Mouse (Mus musculus): Measurements from ENCODE around the gene Rd3. TPM values are rescaled to one million over a fixed set of nuclear protein-coding genes. Genes with fewer than 3 reads are reported as not detected.

Gene Rd3
- polyA plus RNA-seq, 1 experiment from 2014 or later: 0.62 TPM

GRCm38 (mm10) chr1:191969939-191970338 lies 7.2 kb upstream of the Rd3 start:
- no peak for DNase-seq (ENCODE audit: low spot score)
- Histone ChIP-seq H3K36me3 (no peaks in the 10 kb centered on the region), H3K27me3 (ENCODE audit: low read depth, poor library complexity, severe bottlenecking) (no peaks in the 10 kb centered on the region), H3K9me3 (replicated peaks) (no peaks in the 10 kb centered on the region), H3K4me1 (0 out of 2 replicates have a peak, but pooled peaks cover 2% of the 10 kb centered on the region), H3K4me3 (no peak overlapping the region), H3K27ac (replicated peaks) (no peak overlapping the region)
- 85% methylated on average over 5 of the region's 5 CpGs for WGBS

GRCm38 (mm10) chr1:191974509-191975405 lies 2.4 kb upstream of the Rd3 start:
- Histone ChIP-seq H3K4me1 (peaks cover 15% of the 10 kb centered on the region), H3K36me3 (no peaks in the 10 kb centered on the region), H3K9me3 (replicated peaks) (no peaks in the 10 kb centered on the region), H3K4me3 (no peak overlapping the region), H3K27ac (replicated peaks) (no peak overlapping the region), H3K27me3 (ENCODE audit: low read depth, poor library complexity, severe bottlenecking) (no peaks in the 10 kb centered on the region)
- no peak for DNase-seq (ENCODE audit: low spot score)
- 74% methylated on average over 13 of the region's 13 CpGs for WGBS

- Histone ChIP-seq H3K4me3 (no peak overlapping the region), H3K27ac (replicated peaks) (peak overlapping the region; percentile 38), H3K4me1 (peaks cover 23% of the 10 kb centered on the region), H3K27me3 (ENCODE audit: low read depth, poor library complexity, severe bottlenecking) (peaks cover 13% of the 10 kb centered on the region), H3K36me3 (no peaks in the 10 kb centered on the region), H3K9me3 (replicated peaks) (no peaks in the 10 kb centered on the region)
- DNase-seq (ENCODE audit: low spot score): no peak
- 59% methylated on average over 6 of the region's 6 CpGs for WGBS
Measured at GRCm38 (mm10) chr1:191981426-191982102, 4.4 kb downstream of the Rd3 start.

- Histone ChIP-seq H3K27ac (replicated peaks) (no peak overlapping the region), H3K4me1 (peaks cover 6% of the 10 kb centered on the region; the same call in 1 of the 2 replicates), H3K27me3 (ENCODE audit: low read depth, poor library complexity, severe bottlenecking) (peaks cover 13% of the 10 kb centered on the region), H3K4me3 (no peak overlapping the region), H3K9me3 (replicated peaks) (no peaks in the 10 kb centered on the region), H3K36me3 (no peaks in the 10 kb centered on the region)
- DNase-seq (ENCODE audit: low spot score): no peak
- WGBS: 85% methylated on average over 8 of the region's 8 CpGs
Measured at GRCm38 (mm10) chr1:191986674-191987480, 9.7 kb downstream of the Rd3 start.

- no peaks in the 10 kb centered on the region for H3K36me3 ChIP-seq
- no peak overlapping the region for H3K27ac ChIP-seq (replicated peaks)
- H3K27me3 ChIP-seq (ENCODE audit: low read depth, poor library complexity, severe bottlenecking): peaks cover 13% of the 10 kb centered on the region
- peaks cover 9% of the 10 kb centered on the region; the same call in 1 of the 2 replicates for H3K4me1 ChIP-seq
- no peaks in the 10 kb centered on the region for H3K9me3 ChIP-seq (replicated peaks)
- 60% methylated on average over 5 of the region's 5 CpGs for WGBS
- no peak for DNase-seq (ENCODE audit: low spot score)
- H3K4me3 ChIP-seq: no peak overlapping the region
Measured at GRCm38 (mm10) chr1:191987481-191987769, 10.3 kb downstream of the Rd3 start.

- Histone ChIP-seq H3K9me3 (replicated peaks) (no peaks in the 10 kb centered on the region), H3K4me3 (no peak overlapping the region), H3K27ac (replicated peaks) (no peak overlapping the region), H3K4me1 (peaks cover 9% of the 10 kb centered on the region; the same call in 1 of the 2 replicates), H3K36me3 (no peaks in the 10 kb centered on the region), H3K27me3 (ENCODE audit: low read depth, poor library complexity, severe bottlenecking) (peaks cover 13% of the 10 kb centered on the region)
- WGBS: 91% methylated on average over 3 of the region's 3 CpGs
- DNase-seq (ENCODE audit: low spot score): no peak
Measured at GRCm38 (mm10) chr1:191988646-191989045, 11.5 kb downstream of the Rd3 start.

- H3K4me3 ChIP-seq: 0 out of 2 replicates have a peak overlapping the region, but pooled peaks have one; percentile 71
- H3K9me3 ChIP-seq (replicated peaks): no peaks in the 10 kb centered on the region
- H3K4me1 ChIP-seq: peaks cover 9% of the 10 kb centered on the region; the same call in 1 of the 2 replicates
- no peak overlapping the region for H3K27ac ChIP-seq (replicated peaks)
- H3K27me3 ChIP-seq (ENCODE audit: low read depth, poor library complexity, severe bottlenecking): peaks cover 13% of the 10 kb centered on the region
- 91% methylated on average over 5 of the region's 5 CpGs for WGBS
- no peaks in the 10 kb centered on the region for H3K36me3 ChIP-seq
- DNase-seq (ENCODE audit: low spot score): no peak
Measured at GRCm38 (mm10) chr1:191989060-191989459, 11.9 kb downstream of the Rd3 start.

GRCm38 (mm10) chr1:191989994-191990393 lies 12.8 kb downstream of the Rd3 start:
- H3K9me3 ChIP-seq (replicated peaks): no peaks in the 10 kb centered on the region
- H3K27ac ChIP-seq (replicated peaks): peak overlapping the region; percentile 89
- H3K4me3 ChIP-seq: peak overlapping the region; percentile 71
- peak; percentile 97 for DNase-seq (ENCODE audit: low spot score)
- WGBS: 0% methylated on average over 22 of the region's 22 CpGs
- peaks cover 11% of the 10 kb centered on the region for H3K27me3 ChIP-seq (ENCODE audit: low read depth, poor library complexity, severe bottlenecking)
- peaks cover 9% of the 10 kb centered on the region; the same call in 1 of the 2 replicates for H3K4me1 ChIP-seq
- no peaks in the 10 kb centered on the region for H3K36me3 ChIP-seq

- 78% methylated on average over 7 of the region's 7 CpGs for WGBS
- H3K9me3 ChIP-seq (replicated peaks): no peaks in the 10 kb centered on the region
- H3K27me3 ChIP-seq (ENCODE audit: low read depth, poor library complexity, severe bottlenecking): no peaks in the 10 kb centered on the region
- no peak overlapping the region for H3K27ac ChIP-seq (replicated peaks)
- no peak overlapping the region for H3K4me3 ChIP-seq
- H3K36me3 ChIP-seq: no peaks in the 10 kb centered on the region
- H3K4me1 ChIP-seq: peaks cover 9% of the 10 kb centered on the region; the same call in 1 of the 2 replicates
- no peak for DNase-seq (ENCODE audit: low spot score)
Measured at GRCm38 (mm10) chr1:191992040-191992780, 15.0 kb downstream of the Rd3 start.

- no peaks in the 10 kb centered on the region for H3K27me3 ChIP-seq (ENCODE audit: low read depth, poor library complexity, severe bottlenecking)
- no peaks in the 10 kb centered on the region for H3K36me3 ChIP-seq
- no peaks in the 10 kb centered on the region for H3K9me3 ChIP-seq (replicated peaks)
- H3K4me3 ChIP-seq: no peak overlapping the region
- peaks cover 6% of the 10 kb centered on the region; the same call in 1 of the 2 replicates for H3K4me1 ChIP-seq
- H3K27ac ChIP-seq (replicated peaks): no peak overlapping the region
- 72% methylated on average over 5 of the region's 5 CpGs for WGBS
- no peak for DNase-seq (ENCODE audit: low spot score)
Measured at GRCm38 (mm10) chr1:191994476-191994875, 17.3 kb downstream of the Rd3 start.

- H3K27ac ChIP-seq (replicated peaks): no peak overlapping the region
- 64% methylated on average over 4 of the region's 4 CpGs for WGBS
- no peaks in the 10 kb centered on the region for H3K9me3 ChIP-seq (replicated peaks)
- H3K27me3 ChIP-seq (ENCODE audit: low read depth, poor library complexity, severe bottlenecking): no peaks in the 10 kb centered on the region
- H3K36me3 ChIP-seq: no peaks in the 10 kb centered on the region
- H3K4me1 ChIP-seq: peaks cover 4% of the 10 kb centered on the region; the same call in 1 of the 2 replicates
- no peak overlapping the region for H3K4me3 ChIP-seq
- DNase-seq (ENCODE audit: low spot score): peak; percentile 64
Measured at GRCm38 (mm10) chr1:191995488-191995887, 18.3 kb downstream of the Rd3 start.

GRCm38 (mm10) chr1:191995916-191996315 lies 18.7 kb downstream of the Rd3 start:
- no peaks in the 10 kb centered on the region for H3K27me3 ChIP-seq (ENCODE audit: low read depth, poor library complexity, severe bottlenecking)
- H3K4me1 ChIP-seq: 0 out of 2 replicates have a peak, but pooled peaks cover 3% of the 10 kb centered on the region
- no peak overlapping the region for H3K27ac ChIP-seq (replicated peaks)
- no peak for DNase-seq (ENCODE audit: low spot score)
- 93% methylated on average over 7 of the region's 7 CpGs for WGBS
- no peak overlapping the region for H3K4me3 ChIP-seq
- no peaks in the 10 kb centered on the region for H3K9me3 ChIP-seq (replicated peaks)
- H3K36me3 ChIP-seq: no peaks in the 10 kb centered on the region
